Mouse (Mus musculus) testis, adult 2 months (tissue): ENCODE measurements around the gene Samd8.

Source experiments
- CTCF ChIP-seq: fragments of 200-500 bp; IDR thresholded peaks from 2 replicates; pipeline ENCODE4 v1.5.1; 2012; ENCODE audit warnings: low read depth, mild to moderate bottlenecking, inconsistent platforms, low read length, moderate library complexity; ENCODE audit not compliant: control insufficient read depth, insufficient read depth, insufficient replicate concordance
- POLR2A ChIP-seq: fragments of 200-500 bp; IDR thresholded peaks from 2 replicates; pipeline ENCODE4 v1.6.1; 2012; ENCODE audit warnings: low read depth, mild to moderate bottlenecking, inconsistent platforms, low read length, moderate library complexity; ENCODE audit not compliant: control insufficient read depth

- no peak for TF ChIP-seq CTCF
- TF ChIP-seq POLR2A, result no peak
Observed at GRCm38 (mm10) chr14:21787374-21787773, 37.0 kb downstream of the Samd8 start.
